Mouse (Mus musculus) lung, embryonic 14.5 days (tissue): ENCODE measurements at regions not wholly inside any gene's neighbourhood (a gene's known extent, or its start where the extent isn't known, plus 50 kb on each side); places are given as distances from the start of the nearest gene placed in this dataset.

Source experiments
- ATAC-seq: fragments of 200-750 bp; cut with Nextera tagmentation; 2 replicates; pipeline ENCODE4 v1.8.0; 2017; ENCODE audit warnings: mild to moderate bottlenecking, moderate TSS enrichment, moderate library complexity; ENCODE audit not compliant: insufficient read depth
- DNase-seq: peaks from one replicate; pipeline ENCODE4 v3.0.0-alpha.2; 2015
- H3K27ac ChIP-seq: fragments of 300-500 bp; sonication (generic); 2 replicates; pipeline ENCODE4 v1.5.1; 2014; ENCODE audit warnings: low read depth, mild to moderate bottlenecking, moderate library complexity
- H3K27me3 ChIP-seq: fragments of 300-500 bp; sonication (generic); 2 replicates; pipeline ENCODE4 v1.6.1; 2014; ENCODE audit warnings: low read length, control low read depth; ENCODE audit not compliant: insufficient read depth
- H3K36me3 ChIP-seq: fragments of 300-500 bp; sonication (generic); 2 replicates; pipeline ENCODE4 v1.6.1; 2014; ENCODE audit warnings: control low read depth; ENCODE audit not compliant: insufficient read depth
- H3K4me1 ChIP-seq: fragments of 300-500 bp; sonication (generic); 2 replicates; pipeline ENCODE4 v1.6.1; 2014; ENCODE audit warnings: antibody characterized with exemption, control low read depth; ENCODE audit not compliant: insufficient read depth
- H3K4me2 ChIP-seq: fragments of 300-500 bp; sonication (generic); 2 replicates; pipeline ENCODE4 v1.6.1; 2014; ENCODE audit warnings: mild to moderate bottlenecking
- H3K4me3 ChIP-seq: fragments of 300-500 bp; sonication (generic); 2 replicates; pipeline ENCODE4 v1.5.1; 2014; ENCODE audit warnings: low read depth, low read length
- H3K9ac ChIP-seq: fragments of 300-500 bp; sonication (generic); 2 replicates; pipeline ENCODE4 v1.6.1; 2014
- H3K9me3 ChIP-seq: fragments of 300-500 bp; sonication (generic); 2 replicates; pipeline ENCODE4 v1.6.1; 2016; ENCODE audit warnings: low read depth, low read length, control low read depth
- CTCF ChIP-seq: IDR thresholded peaks from 2 replicates; pipeline ENCODE4 v1.5.1; 2016; ENCODE audit warnings: antibody characterized with exemption, low read depth
- whole genome bisulfite sequencing: fragments of 180-500 bp; shearing (Covaris S2); extraction: QIAGEN DNeasy Blood & Tissue Kit; methylation state at CpG from one replicate; pipeline ENCODE4 v1.1.7; 2014; 5-methylcytosine and 5-hydroxymethylcytosine counted together

- TF ChIP-seq CTCF = peak; percentile 26
- H3K4me1 ChIP-seq = no peaks in the 10 kb centered on the region
Observed at GRCm38 (mm10) chr15:67983253-67983652, 1482.5 kb upstream of the Lrrc6 start.

DNA sequence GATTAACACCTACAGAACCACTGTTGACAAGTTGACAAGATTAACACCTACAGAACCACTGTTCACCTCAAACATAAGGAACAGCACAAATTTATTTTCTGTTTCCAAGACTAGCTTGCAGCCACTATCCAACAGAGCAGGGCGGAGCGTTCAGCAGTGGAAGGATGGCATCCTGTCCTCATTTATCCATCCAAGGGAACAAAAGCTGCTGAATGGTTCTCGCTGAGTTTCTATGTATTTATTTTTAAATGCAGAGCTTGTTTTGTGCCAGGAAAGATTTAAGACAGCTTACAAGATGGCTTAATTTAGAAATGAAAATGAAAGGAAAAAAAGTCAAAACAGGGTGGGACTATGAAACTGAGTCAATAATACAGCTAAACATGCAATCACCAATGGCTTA lies 1481.2 kb upstream of the Lrrc6 start:
- ATAC-seq (no peak), DNase-seq (no peak)
- no peaks in the 10 kb centered on the region for H3K9me3 ChIP-seq
- no peaks in the 10 kb centered on the region for H3K27me3 ChIP-seq
- no peaks in the 10 kb centered on the region for H3K4me1 ChIP-seq
- H3K36me3 ChIP-seq = no peaks in the 10 kb centered on the region
- H3K27ac ChIP-seq = no peak overlapping the region
- no peak for TF ChIP-seq CTCF
- no peak overlapping the region for H3K4me3 ChIP-seq
- WGBS = 88% methylated on average over 3 of the region's 3 CpGs
- no peak overlapping the region for H3K9ac ChIP-seq
- H3K4me2 ChIP-seq = no peak overlapping the region

More at GRCm38 (mm10) chr15:67983253-67983652, 1482.5 kb upstream of the Lrrc6 start:
- 24% methylated on average over 1 of the region's 1 CpGs for WGBS
- Histone ChIP-seq H3K9me3 (no peaks in the 10 kb centered on the region), H3K36me3 (no peaks in the 10 kb centered on the region), H3K4me2 (no peak overlapping the region), H3K9ac (no peak overlapping the region), H3K27ac (no peak overlapping the region), H3K4me3 (no peak overlapping the region), H3K27me3 (no peaks in the 10 kb centered on the region)
- ATAC-seq = no peak
- DNase-seq = peak; percentile 27

DNA sequence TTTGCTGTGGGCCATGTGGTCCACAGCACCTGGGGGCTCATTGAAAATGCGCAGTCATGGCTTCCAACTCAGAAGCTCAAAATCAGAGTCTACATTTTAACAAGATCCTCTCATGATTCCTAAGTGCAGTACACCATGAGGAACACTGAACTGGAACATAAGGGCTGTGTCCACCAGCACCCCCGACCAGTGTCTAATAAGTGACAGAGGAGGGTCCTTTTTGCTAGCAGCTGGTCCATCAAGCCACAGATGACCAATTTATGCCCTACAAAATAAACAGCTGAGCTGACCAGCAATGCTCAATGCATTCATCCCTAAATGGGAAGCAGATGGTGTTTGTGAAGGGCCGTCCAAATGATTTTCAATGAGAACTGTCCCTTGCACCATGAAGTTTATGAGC lies 1478.7 kb upstream of the Lrrc6 start:
- 59% methylated on average over 3 of the region's 3 CpGs for WGBS
- ATAC-seq = peak; percentile 94
- no peaks in the 10 kb centered on the region for H3K36me3 ChIP-seq

GRCm38 (mm10) chr15:67977210-67977609 lies 1476.5 kb upstream of the Lrrc6 start:
- DNase-seq = no peak
- 79% methylated on average over 2 of the region's 2 CpGs for WGBS

More for the DNA sequence above, 1478.7 kb upstream of the Lrrc6 start:
- TF ChIP-seq CTCF = no peak
- no peak overlapping the region for H3K4me2 ChIP-seq
- no peak overlapping the region for H3K27ac ChIP-seq
- no peak overlapping the region for H3K9ac ChIP-seq
- DNase-seq = peak; percentile 88
- no peaks in the 10 kb centered on the region for H3K9me3 ChIP-seq
- H3K4me3 ChIP-seq = no peak overlapping the region
- H3K4me1 ChIP-seq = no peaks in the 10 kb centered on the region
- no peaks in the 10 kb centered on the region for H3K27me3 ChIP-seq

DNA sequence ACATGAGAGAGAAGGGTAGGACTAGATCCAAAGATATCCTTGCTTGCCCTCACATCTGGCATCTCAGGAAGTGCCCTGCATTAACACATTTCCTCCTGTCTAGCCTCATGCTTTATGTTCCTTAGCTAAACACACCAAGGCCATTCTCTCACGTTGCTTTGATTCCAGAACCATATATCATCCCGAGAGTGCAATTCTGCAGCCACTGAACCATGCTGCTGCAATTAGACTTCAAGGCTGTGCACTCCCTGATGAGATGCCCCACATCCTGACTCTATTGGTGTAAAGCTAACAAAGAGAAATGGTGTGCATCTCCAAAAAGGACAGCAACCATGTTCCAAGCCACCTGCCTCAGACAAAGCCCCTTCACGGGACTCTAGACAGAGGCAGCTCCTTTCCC lies 1471.3 kb upstream of the Lrrc6 start:
- Histone ChIP-seq H3K4me3 (no peak overlapping the region), H3K9me3 (no peaks in the 10 kb centered on the region), H3K27ac (no peak overlapping the region), H3K9ac (no peak overlapping the region), H3K27me3 (no peaks in the 10 kb centered on the region), H3K4me2 (no peak overlapping the region), H3K4me1 (no peaks in the 10 kb centered on the region), H3K36me3 (no peaks in the 10 kb centered on the region)
- WGBS = 48% methylated on average over 3 of the region's 3 CpGs
- TF ChIP-seq CTCF = no peak
- peak; percentile 8 for DNase-seq
- ATAC-seq = no peak

More at GRCm38 (mm10) chr15:67977210-67977609, 1476.5 kb upstream of the Lrrc6 start:
- TF ChIP-seq CTCF = no peak
- H3K4me1 ChIP-seq = no peaks in the 10 kb centered on the region
- H3K36me3 ChIP-seq = no peaks in the 10 kb centered on the region
- no peak overlapping the region for H3K4me2 ChIP-seq
- no peak overlapping the region for H3K9ac ChIP-seq
- H3K27me3 ChIP-seq = no peaks in the 10 kb centered on the region
- H3K27ac ChIP-seq = no peak overlapping the region
- no peak for ATAC-seq
- no peak overlapping the region for H3K4me3 ChIP-seq
- no peaks in the 10 kb centered on the region for H3K9me3 ChIP-seq

DNA sequence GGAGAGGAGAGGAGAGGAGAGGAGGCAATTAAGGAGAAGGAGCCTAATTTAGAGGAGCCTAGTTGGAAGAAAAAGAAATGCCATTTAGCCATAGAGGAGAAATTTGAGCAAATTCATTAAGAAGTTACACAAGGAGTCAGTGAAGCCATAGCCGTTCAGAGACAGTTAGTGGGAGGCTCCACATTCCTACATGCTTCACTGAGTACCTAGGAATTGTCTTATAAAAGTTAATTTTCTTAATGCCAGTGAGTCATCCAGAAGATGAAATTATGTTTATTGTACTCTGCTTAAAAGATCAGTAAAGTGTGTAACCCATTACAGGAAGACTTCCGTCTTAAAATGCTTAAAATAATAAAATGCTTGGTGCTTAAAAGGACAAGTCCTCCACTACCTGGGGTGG lies 1453.5 kb upstream of the Lrrc6 start:
- Histone ChIP-seq H3K27me3 (no peaks in the 10 kb centered on the region), H3K4me1 (no peaks in the 10 kb centered on the region), H3K4me3 (no peak overlapping the region), H3K27ac (no peak overlapping the region), H3K4me2 (no peak overlapping the region), H3K36me3 (no peaks in the 10 kb centered on the region), H3K9ac (no peak overlapping the region), H3K9me3 (no peaks in the 10 kb centered on the region)
- ATAC-seq (no peak), DNase-seq (no peak)
- 67% methylated on average over 2 of the region's 2 CpGs for WGBS
- TF ChIP-seq CTCF = no peak

- Histone ChIP-seq H3K4me3 (no peak overlapping the region), H3K36me3 (no peaks in the 10 kb centered on the region), H3K27me3 (no peaks in the 10 kb centered on the region), H3K27ac (no peak overlapping the region), H3K9me3 (no peaks in the 10 kb centered on the region), H3K4me2 (no peak overlapping the region), H3K4me1 (no peaks in the 10 kb centered on the region; the same call in 1 of the 2 replicates), H3K9ac (no peak overlapping the region)
- TF ChIP-seq CTCF = no peak
- WGBS = 60% methylated on average over 6 of the region's 6 CpGs
- DNase-seq (no peak), ATAC-seq (no peak)
Observed at GRCm38 (mm10) chr15:67950281-67951040, 1449.8 kb upstream of the Lrrc6 start.
